Mouse (Mus musculus) embryonic stem cell, embryonic (primary cell): ENCODE measurements around the gene Mlycd.

Experiments used
- CTCF ChIA-PET, 4 experiments: fragments of 300-600 bp in 2 of 4; fragments of 350-600 bp in 2 of 4; sonication (Branson Sonifier 250); formaldehyde crosslinking; loops; one replicate each; lab custom pipeline; 2022; ENCODE audit warnings: inconsistent platforms in 2 of 4; lab: Charles Lee
- POLR2A ChIA-PET, 4 experiments: fragments of 300-600 bp in 2 of 4; fragments of 350-600 bp in 2 of 4; sonication (Branson Sonifier 250); formaldehyde crosslinking; loops; one replicate each; lab custom pipeline; 2022; ENCODE audit warnings: antibody characterized with exemption in 4 of 4, inconsistent platforms in 1 of 4; lab: Charles Lee

The Mlycd gene

DNA sequence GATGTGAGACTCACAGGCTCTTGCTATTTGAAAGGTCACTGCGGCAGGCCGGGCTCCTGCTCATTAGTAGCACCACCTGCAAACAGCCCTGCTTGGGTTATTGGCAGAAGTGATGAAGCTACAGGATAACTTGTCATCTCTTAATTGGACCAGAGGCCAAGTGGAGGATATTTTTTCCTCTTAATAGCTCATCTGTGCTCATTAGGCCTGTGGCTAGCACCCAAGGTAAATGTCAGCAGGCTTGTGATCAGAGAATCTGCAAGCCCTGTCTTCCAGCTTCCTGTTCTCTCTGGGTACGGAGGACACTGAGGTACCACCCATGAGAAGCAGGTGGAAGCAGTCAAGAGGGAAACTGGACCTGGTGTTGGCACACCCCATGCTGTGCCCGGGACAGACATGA lies 56.5 kb downstream of the Mlycd start:
- POLR2A ChIA-PET = interaction anchor here in 2 of 4 experiments (0.7 to 1.7 kb wide), 6 partner anchors 14 to 182 kb away, joined by 3 to 5 read pairs (median 4); partner anchors contain the start of gene Mbtps1 (in 2 of the 2)
- CTCF ChIA-PET = interaction anchor here in 3 of 4 experiments (0.6 to 3.1 kb wide), 4 partner anchors 10 to 134 kb away, joined by 3 to 15 read pairs (median 5); no protein-coding TSS in a partner anchor

DNA sequence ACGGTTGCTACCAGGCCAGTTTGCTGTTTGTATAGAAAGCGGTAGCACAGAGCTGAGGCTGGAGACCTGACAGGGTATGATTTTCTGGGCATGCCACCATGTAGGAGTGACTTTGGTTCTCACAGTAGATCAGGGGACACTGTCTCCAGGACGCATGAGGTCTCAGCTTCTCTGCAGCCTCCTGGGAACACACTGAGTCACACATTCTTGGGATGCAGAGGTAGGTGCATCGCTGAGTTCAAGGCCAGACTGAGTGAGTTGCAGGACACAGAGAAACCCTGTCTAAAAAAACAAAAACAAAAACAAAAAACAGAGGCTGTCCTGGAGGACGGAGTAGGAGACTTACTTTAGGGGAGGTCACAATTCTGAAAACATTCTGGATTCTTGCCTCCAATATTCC lies 58.2 kb downstream of the Mlycd start:
- ChIA-PET POLR2A (no interaction called here), CTCF (no interaction called here)

DNA sequence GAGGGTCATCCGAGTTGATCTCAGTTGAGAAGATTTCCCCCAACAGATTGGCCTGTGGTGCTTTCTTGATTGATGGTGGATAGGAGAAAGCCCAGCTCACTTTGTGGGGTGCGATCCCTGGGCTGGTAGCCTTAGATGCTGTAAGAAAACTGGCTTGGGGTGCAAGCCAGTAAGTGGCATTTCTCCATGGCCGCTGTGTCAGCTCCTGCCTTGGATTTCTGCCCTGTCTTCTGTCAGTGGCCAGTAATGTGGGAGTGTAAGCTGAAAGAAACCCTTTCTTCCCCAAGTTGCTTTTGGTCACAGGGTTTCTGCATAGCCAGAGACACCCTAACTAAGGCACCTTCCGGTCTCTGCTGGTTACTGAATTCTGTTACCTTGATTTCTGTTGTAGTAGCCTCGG lies 61.4 kb downstream of the Mlycd start:
- CTCF ChIA-PET = interaction anchor here (0.5 to 1.1 kb wide), 6 partner anchors 12 to 621 kb away, joined by 3 to 4 read pairs (median 3); no protein-coding TSS in a partner anchor
- POLR2A ChIA-PET = interaction anchor here in 1 of 4 experiments (1.2 to 1.5 kb wide), 2 partner anchors 9 to 31 kb away, joined by 3 to 5 read pairs; no protein-coding TSS in a partner anchor

DNA sequence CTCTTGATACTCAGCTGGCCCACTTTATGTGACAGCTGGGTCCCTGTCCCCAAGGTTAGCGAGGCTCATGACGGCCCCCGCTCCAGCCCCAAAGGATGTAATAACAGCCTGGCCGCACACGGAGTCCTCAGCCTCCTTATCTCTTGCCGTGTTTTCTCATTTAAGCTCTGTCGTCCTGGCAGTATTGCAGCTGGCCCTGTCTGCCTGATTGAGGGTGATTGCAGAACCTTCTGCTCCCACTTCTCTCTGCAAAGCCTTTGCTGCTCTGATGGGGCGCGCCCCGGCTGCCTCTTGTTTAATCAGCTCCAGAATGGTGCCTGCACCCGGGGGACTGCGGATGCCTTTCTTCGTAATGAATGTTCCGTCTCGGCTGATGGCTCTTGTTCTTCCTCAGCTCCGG lies 65.0 kb downstream of the Mlycd start:
- ChIA-PET CTCF (interaction anchor here in 2 of 4 experiments (0.6 to 0.7 kb wide), 5 partner anchors 15 to 809 kb away, joined by 3 to 10 read pairs (median 3); no protein-coding TSS in a partner anchor), POLR2A (interaction anchor here in 3 of 4 experiments (0.7 to 1.4 kb wide), 5 partner anchors 8 to 99 kb away, joined by 3 to 4 read pairs (median 3); partner anchors contain the start of gene Mbtps1 (in 1 of the 3))
